Mouse (Mus musculus) CH12.LX (cell line): ENCODE data around the gene Apbb1ip. TPM values are rescaled to one million over a fixed set of nuclear protein-coding genes. Genes with fewer than 3 reads are reported as not detected.

Source experiments
- DNase-seq: peaks from one replicate; pipeline ENCODE4 v3.0.0-alpha.2; 2013; ENCODE audit errors: extremely low read depth
- H3K27ac ChIP-seq: 2 replicates; pipeline ENCODE4 v1.5.1; 2012; ENCODE audit warnings: low read depth, mild to moderate bottlenecking, control low read depth, moderate library complexity; ENCODE audit not compliant: insufficient read depth
- H3K27me3 ChIP-seq: replicated peaks from 2 replicates; pipeline ENCODE3; 2012; ENCODE audit warnings: inconsistent platforms
- H3K36me3 ChIP-seq, 2 experiments: replicated peaks in 1 of 2; 2 replicates each; pipeline versions ENCODE3 to v1.6.1; 2012; ENCODE audit warnings: inconsistent platforms in 1 of 2, low read length in 1 of 2, mild to moderate bottlenecking in 1 of 2, mixed read lengths in 1 of 2, moderate library complexity in 1 of 2; ENCODE audit not compliant: control insufficient read depth in 1 of 2, insufficient read depth in 1 of 2
- H3K4me1 ChIP-seq, 2 experiments: 2 replicates each; pipeline ENCODE4 v1.6.1; 2012; ENCODE audit warnings: inconsistent platforms in 1 of 2, moderate library complexity in 1 of 2; ENCODE audit not compliant: insufficient read depth in 2 of 2, control insufficient read depth in 1 of 2
- H3K4me2 ChIP-seq: 2 replicates; pipeline ENCODE4 v1.6.1; 2012; ENCODE audit warnings: low read depth, mild to moderate bottlenecking, control low read depth; ENCODE audit not compliant: poor library complexity, insufficient read depth, severe bottlenecking
- H3K4me3 ChIP-seq, 3 experiments: fragments of 150-350 bp in 1 of 3; sonication (generic) in 1 of 3; replicated peaks in 1 of 3; 2 replicates each; pipeline versions ENCODE3 to v1.5.1; 2011 to 2012; ENCODE audit warnings: low read depth in 2 of 3, low read length in 2 of 3, mild to moderate bottlenecking in 2 of 3, moderate library complexity in 2 of 3, control low read depth in 1 of 3, improper control_type of control experiment in 1 of 3, inconsistent platforms in 1 of 3, mixed read lengths in 1 of 3; ENCODE audit not compliant: poor library complexity in 1 of 3
- H3K79me2 ChIP-seq: replicated peaks from 2 replicates; pipeline ENCODE4 v1.6.1; 2012; ENCODE audit warnings: mild to moderate bottlenecking, moderate library complexity; ENCODE audit not compliant: control insufficient read depth, poor library complexity, insufficient read depth, severe bottlenecking; ENCODE audit errors: extremely low read depth
- H3K9ac ChIP-seq: 2 replicates; pipeline ENCODE4 v1.6.1; 2012; ENCODE audit warnings: low read depth, mild to moderate bottlenecking, control low read depth, moderate library complexity; ENCODE audit not compliant: insufficient read depth
- H3K9me3 ChIP-seq: replicated peaks from 2 replicates; pipeline ENCODE3; 2012; ENCODE audit warnings: low read length, inconsistent platforms, mixed read lengths
- BHLHE40 ChIP-seq: IDR thresholded peaks from 2 replicates; pipeline ENCODE4 v1.6.1; 2011; ENCODE audit warnings: mild to moderate bottlenecking, low read depth, low read length, improper control_type of control experiment
- CHD2 ChIP-seq: IDR thresholded peaks from 2 replicates; pipeline ENCODE4 v1.6.1; 2011; ENCODE audit warnings: low read length, improper control_type of control experiment
- CTCF ChIP-seq, 2 experiments: IDR thresholded peaks in 1 of 2; conservative IDR thresholded peaks in 1 of 2; 2 replicates each; pipeline ENCODE4 v1.5.1; 2011 to 2012; ENCODE audit warnings: low read depth in 2 of 2, low read length in 2 of 2, improper control_type of control experiment in 1 of 2, inconsistent platforms in 1 of 2, mild to moderate bottlenecking in 1 of 2, moderate library complexity in 1 of 2
- EP300 ChIP-seq: IDR thresholded peaks from 2 replicates; pipeline ENCODE4 v1.6.1; 2011; ENCODE audit warnings: low read length, improper control_type of control experiment
- HCFC1 ChIP-seq: IDR thresholded peaks from 2 replicates; pipeline ENCODE4 v1.6.1; 2012; ENCODE audit warnings: low read depth, mild to moderate bottlenecking, inconsistent platforms, low read length, improper control_type of control experiment
- IRF4 ChIP-seq: IDR thresholded peaks from 2 replicates; pipeline ENCODE4 v1.6.1; 2014; ENCODE audit warnings: low read depth, mild to moderate bottlenecking, inconsistent platforms, low read length, improper control_type of control experiment
- JUN ChIP-seq: IDR thresholded peaks from 2 replicates; pipeline ENCODE4 v1.6.1; 2011; ENCODE audit warnings: low read depth, mild to moderate bottlenecking, low read length, improper control_type of control experiment, moderate library complexity; ENCODE audit not compliant: insufficient read depth
- JUND ChIP-seq: conservative IDR thresholded peaks from 2 replicates; pipeline ENCODE4 v1.6.1; 2011; ENCODE audit warnings: low read depth, low read length, improper control_type of control experiment
- MAFK ChIP-seq: IDR thresholded peaks from 2 replicates; pipeline ENCODE4 v1.6.1; 2011; ENCODE audit warnings: low read length, improper control_type of control experiment; ENCODE audit not compliant: insufficient replicate concordance
- MAZ ChIP-seq: IDR thresholded peaks from 2 replicates; pipeline ENCODE4 v1.6.1; 2012; ENCODE audit warnings: low read depth, mild to moderate bottlenecking, inconsistent platforms, low read length, improper control_type of control experiment, moderate library complexity
- MXI1 ChIP-seq: IDR thresholded peaks from 2 replicates; pipeline ENCODE4 v1.6.1; 2011; ENCODE audit warnings: mild to moderate bottlenecking, low read depth, low read length, improper control_type of control experiment
- MYC ChIP-seq: IDR thresholded peaks from 2 replicates; pipeline ENCODE4 v1.6.1; 2011; ENCODE audit warnings: low read depth, mild to moderate bottlenecking, improper control_type of control experiment, low read length
- PAX5 ChIP-seq: IDR thresholded peaks from 2 replicates; pipeline ENCODE4 v1.6.1; 2012; ENCODE audit warnings: low read length, inconsistent platforms, mixed read lengths
- POLR2AphosphoS2 ChIP-seq: IDR thresholded peaks from 2 replicates; pipeline ENCODE4 v1.6.1; 2011; ENCODE audit warnings: low read depth, low read length, improper control_type of control experiment
- RAD21 ChIP-seq: IDR thresholded peaks from 2 replicates; pipeline ENCODE4 v1.6.1; 2011; ENCODE audit warnings: low read depth, mild to moderate bottlenecking, low read length, improper control_type of control experiment, moderate library complexity
- RCOR1 ChIP-seq: conservative IDR thresholded peaks from 2 replicates; pipeline ENCODE4 v1.6.1; 2012; ENCODE audit warnings: low read depth, mild to moderate bottlenecking, inconsistent platforms, low read length, improper control_type of control experiment
- SIN3A ChIP-seq: IDR thresholded peaks from 2 replicates; pipeline ENCODE4 v1.6.1; 2012; ENCODE audit warnings: low read length, improper control_type of control experiment, inconsistent platforms
- SMC3 ChIP-seq: IDR thresholded peaks from 2 replicates; pipeline ENCODE4 v1.6.1; 2011; ENCODE audit warnings: low read depth, low read length, improper control_type of control experiment
- TCF12 ChIP-seq: IDR thresholded peaks from 2 replicates; pipeline ENCODE4 v1.6.1; 2014; ENCODE audit warnings: low read depth, mild to moderate bottlenecking, inconsistent platforms, low read length, improper control_type of control experiment
- UBTF ChIP-seq: IDR thresholded peaks from 2 replicates; pipeline ENCODE4 v1.6.1; 2012; ENCODE audit warnings: low read depth, mild to moderate bottlenecking, inconsistent platforms, low read length, improper control_type of control experiment, moderate library complexity
- ZC3H11A ChIP-seq: IDR thresholded peaks from 2 replicates; pipeline ENCODE4 v1.6.1; 2012; ENCODE audit warnings: low read depth, mild to moderate bottlenecking, inconsistent platforms, low read length, improper control_type of control experiment
- ZKSCAN1 ChIP-seq: IDR thresholded peaks from 2 replicates; pipeline ENCODE4 v1.6.1; 2012; ENCODE audit warnings: low read depth, inconsistent platforms, low read length, improper control_type of control experiment, borderline replicate concordance
- ZNF384 ChIP-seq: IDR thresholded peaks from 2 replicates; pipeline ENCODE4 v1.6.1; 2012; ENCODE audit warnings: low read depth, low read length, improper control_type of control experiment, inconsistent platforms
- dilution Hi-C: fragments of 300-500 bp; cut with MboI; formaldehyde crosslinking; loops from 2 replicates; pipeline ENCODE4 v1.14.3; 2020; ENCODE audit warnings: low sequenced_read_pairs; ENCODE audit not compliant: extremely low pct_unique_long_range_greater_than_20kb, extremely low pct_ligation_motif_present
- in situ Hi-C: fragments of 300-500 bp; cut with MboI; formaldehyde crosslinking; loops from 3 replicates; pipeline ENCODE4 v1.14.3; 2019; ENCODE audit warnings: low sequenced_read_pairs, low pct_ligation_motif_present, low pct_unique_long_range_greater_than_20kb, mixed read lengths
- polyA plus RNA-seq: library from polyadenylated mRNA; unstranded; fragments of >175 nt; gene quantifications from 2 replicates; pipeline ENCODE4 v1.2.1, GENCODE M21; 2012; ENCODE audit warnings: low read depth; ENCODE audit not compliant: insufficient read length
- total RNA-seq, 2 experiments: library from RNA; depleted of rRNA; stranded (reverse); fragments of 300-350 nt in 1 of 2; fragments of >200 nt in 1 of 2; gene quantifications; 2 replicates each; pipeline ENCODE4 v1.2.3; 2012 to 2014

Gene Apbb1ip
- total and polyA plus RNA-seq, 3 experiments = 3.5 to 59.9 (median 4.0) TPM

DNA sequence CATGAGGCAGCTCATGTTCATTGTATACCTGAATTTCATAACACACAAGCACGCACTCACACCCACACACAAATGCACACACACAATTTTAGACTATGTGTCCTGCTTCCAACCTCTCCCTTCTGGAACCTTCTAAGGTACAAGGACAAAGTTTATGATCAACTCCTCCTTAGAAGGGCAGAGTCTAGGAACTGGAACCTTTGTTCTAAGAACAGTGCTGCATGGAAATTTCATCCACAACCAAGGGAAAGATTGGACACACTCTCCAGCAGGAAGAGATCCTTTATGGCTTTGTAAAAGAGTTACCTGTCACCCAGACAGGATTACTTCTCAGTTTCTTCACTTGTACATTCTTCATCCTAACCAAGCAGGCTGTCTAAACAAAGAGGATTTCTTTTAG lies 99.3 kb downstream of the Apbb1ip start:
- no peak for DNase-seq
- Histone ChIP-seq H3K9me3 (no peaks in the 10 kb centered on the region), H3K79me2 (no peaks in the 10 kb centered on the region), H3K4me1 (no peaks in the 10 kb centered on the region), H3K36me3 (peaks cover 17 to 68% of the 10 kb centered on the region in 2 experiments), H3K9ac (no peak overlapping the region), H3K27me3 (no peaks in the 10 kb centered on the region), H3K4me3 (no peak overlapping the region), H3K27ac (no peak overlapping the region), H3K4me2 (no peak overlapping the region)
- TF ChIP-seq MAZ = no peak
- no peak for TF ChIP-seq CTCF (conservative IDR thresholded peaks at IDR 0.05 in 1 of 2, IDR thresholded peaks at IDR 0.05 in 1 of 2; ENCODE audit: low read depth in 2 of 2, low read length in 2 of 2)
- no peak for TF ChIP-seq JUN
- TF ChIP-seq RAD21 = no peak
- no peak for TF ChIP-seq UBTF
- TF ChIP-seq EP300 = no peak
- no peak for TF ChIP-seq MYC
- in situ Hi-C loops = loop anchor here (25.0 kb wide), 1 partner anchor 911 kb away; no protein-coding TSS in a partner anchor
- dilution Hi-C loops = no loop called here

DNA sequence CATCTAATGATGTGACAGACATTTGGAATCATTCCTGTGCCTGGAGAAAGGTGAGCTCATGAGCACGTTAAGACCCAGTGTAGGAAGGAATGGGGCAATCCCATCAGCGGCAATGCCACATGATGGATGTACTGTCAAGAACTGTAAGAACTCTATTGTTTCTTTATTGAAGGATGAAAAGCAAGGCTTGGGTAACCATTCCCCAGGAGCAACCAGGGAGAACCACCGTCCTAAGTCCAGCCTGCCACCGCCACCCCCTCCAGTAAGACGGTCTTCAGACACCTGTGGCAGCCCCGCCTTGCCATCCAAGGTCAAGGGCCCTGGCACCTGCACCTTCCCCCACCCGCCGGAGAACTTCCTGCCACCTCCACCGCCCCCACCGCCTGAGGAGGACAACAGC lies 100.7 kb downstream of the Apbb1ip start:
- in situ Hi-C loops (loop anchor here (25.0 kb wide), 1 partner anchor 912 kb away; no protein-coding TSS in a partner anchor), dilution Hi-C loops (no loop called here)
- no peaks in the 10 kb centered on the region for H3K4me1 ChIP-seq
- no peaks in the 10 kb centered on the region for H3K27me3 ChIP-seq
- H3K9me3 ChIP-seq = no peaks in the 10 kb centered on the region
- no peak overlapping the region for H3K9ac ChIP-seq
- DNase-seq = no peak
- no peak overlapping the region for H3K27ac ChIP-seq
- TF ChIP-seq BHLHE40 (no peak), TCF12 (no peak), HCFC1 (no peak), UBTF (no peak), ZKSCAN1 (no peak), RAD21 (no peak), MAFK (no peak), JUN (no peak), CHD2 (no peak), IRF4 (no peak), PAX5 (no peak)
- no peaks in the 10 kb centered on the region for H3K79me2 ChIP-seq
- H3K4me3 ChIP-seq = no peak overlapping the region
- no peak overlapping the region for H3K4me2 ChIP-seq
- peaks cover 13 to 56% of the 10 kb centered on the region in 2 experiments for H3K36me3 ChIP-seq

DNA sequence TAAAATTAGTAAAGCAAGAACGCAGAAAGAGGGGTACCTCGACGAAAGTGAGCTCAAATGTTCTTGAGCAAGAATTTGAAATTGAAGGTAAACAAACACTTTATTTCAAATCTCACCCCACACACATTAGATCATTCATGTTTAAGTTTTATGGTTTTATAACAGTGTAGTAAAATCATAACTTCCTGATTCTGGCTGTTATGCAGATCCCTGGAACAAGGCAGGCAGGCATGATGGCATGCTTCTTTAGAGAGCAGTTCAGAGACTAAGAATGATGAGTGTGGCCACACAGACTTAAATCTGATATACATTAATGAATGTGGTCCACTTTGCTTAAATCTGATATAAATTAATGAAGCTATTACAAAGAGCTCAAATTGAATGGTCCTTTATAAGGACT lies 102.7 kb downstream of the Apbb1ip start:
- Histone ChIP-seq H3K4me3 (no peak overlapping the region), H3K9ac (no peak overlapping the region), H3K4me2 (no peak overlapping the region), H3K27me3 (no peaks in the 10 kb centered on the region), H3K9me3 (no peaks in the 10 kb centered on the region), H3K36me3 (peaks cover 8 to 40% of the 10 kb centered on the region in 2 experiments), H3K27ac (no peak overlapping the region), H3K79me2 (no peaks in the 10 kb centered on the region), H3K4me1 (no peaks in the 10 kb centered on the region)
- TF ChIP-seq CHD2 (no peak), SIN3A (no peak), ZC3H11A (no peak), MYC (no peak), SMC3 (no peak), JUND (no peak), ZKSCAN1 (no peak), HCFC1 (no peak), POLR2AphosphoS2 (no peak), RCOR1 (no peak), ZNF384 (no peak), TCF12 (no peak), UBTF (no peak), MXI1 (no peak)
- in situ Hi-C loops (no loop called here), dilution Hi-C loops (no loop called here)
- DNase-seq = no peak
